Mouse (Mus musculus) embryonic facial prominence, embryonic 12.5 days (tissue): Measurements from ENCODE around the gene Nacc1. TPM values are rescaled to one million over a fixed set of nuclear protein-coding genes. Genes with fewer than 3 reads are reported as not detected.
"Not testable (repeated sequence)": the region's sequence is repeated elsewhere in the genome, so short reads cannot be mapped to it uniquely, and the experiment has no call there.

ENCODE experiments used
- ATAC-seq: fragments of 200-750 bp; cut with Nextera tagmentation; 2 replicates; pipeline ENCODE4 v1.8.0; 2017; ENCODE audit not compliant: insufficient number of reproducible peaks, insufficient read depth, low FRiP score, low TSS enrichment
- H3K27ac ChIP-seq: fragments of 300-500 bp; sonication (generic); 2 replicates; pipeline ENCODE4 v1.5.1; 2016; ENCODE audit warnings: mild to moderate bottlenecking
- H3K27me3 ChIP-seq: fragments of 300-500 bp; sonication (generic); 2 replicates; pipeline ENCODE4 v1.6.1; 2016; ENCODE audit warnings: mild to moderate bottlenecking, moderate library complexity
- H3K36me3 ChIP-seq: fragments of 300-500 bp; sonication (generic); 2 replicates; pipeline ENCODE4 v1.6.1; 2016; ENCODE audit warnings: mild to moderate bottlenecking
- H3K4me1 ChIP-seq: fragments of 300-500 bp; sonication (generic); 2 replicates; pipeline ENCODE4 v1.6.1; 2016
- H3K4me2 ChIP-seq: fragments of 300-500 bp; sonication (generic); replicated peaks from 2 replicates; pipeline ENCODE4 v1.6.1; 2016; ENCODE audit warnings: mild to moderate bottlenecking, moderate library complexity
- H3K4me3 ChIP-seq: fragments of 300-500 bp; sonication (generic); 2 replicates; pipeline ENCODE4 v1.5.1; 2016; ENCODE audit warnings: mild to moderate bottlenecking
- H3K9ac ChIP-seq: fragments of 300-500 bp; sonication (generic); 2 replicates; pipeline ENCODE4 v1.6.1; 2016; ENCODE audit warnings: mild to moderate bottlenecking, moderate library complexity
- H3K9me3 ChIP-seq: fragments of 300-500 bp; sonication (generic); 2 replicates; pipeline ENCODE4 v1.6.1; 2016; ENCODE audit warnings: mild to moderate bottlenecking, moderate library complexity
- WGBS: fragments of 180-500 bp; shearing (Covaris S2); methylation state at CpG from one replicate; pipeline ENCODE4 v1.1.7; 2016; 5-methylcytosine and 5-hydroxymethylcytosine counted together
- polyA plus RNA-seq: library from polyadenylated mRNA; unstranded; fragments of >200 nt; fragmentation: Nextera tagmentation; extraction: Ambion mirVana; gene quantifications from 2 replicates; pipeline ENCODE4 v1.2.1, GENCODE M21; 2016

Nacc1 gene
- polyA plus RNA-seq, 1 experiment from 2014 or later, result 20.8 TPM

DNA sequence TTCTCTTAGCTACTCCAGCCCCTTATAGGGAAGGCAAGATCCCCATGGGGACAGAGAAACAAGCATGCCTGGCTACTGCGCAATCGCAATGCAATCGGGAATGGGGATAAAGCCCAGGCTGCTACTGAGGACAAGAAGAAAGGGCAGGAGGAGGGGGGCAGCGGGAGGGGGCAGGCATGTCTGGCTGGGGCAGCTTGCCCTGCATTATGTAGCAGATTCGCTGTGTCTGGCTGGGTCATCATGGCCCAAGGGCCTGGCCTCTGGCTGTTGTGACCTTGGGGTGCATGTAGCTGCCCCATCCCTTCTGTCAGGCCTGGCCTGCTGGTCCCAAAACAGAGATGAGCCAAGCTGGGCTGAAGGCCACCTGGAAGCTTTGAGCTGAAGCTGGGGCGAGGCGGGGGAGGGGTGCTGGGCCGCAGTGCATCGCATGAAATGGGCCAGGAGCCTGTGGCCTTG, 52.8 kb downstream of the Nacc1 start:
- Histone ChIP-seq H3K36me3 (no peaks in the 10 kb centered on the region), H3K4me1 (peaks cover 30% of the 10 kb centered on the region), H3K9me3 (no peaks in the 10 kb centered on the region), H3K9ac (peak overlapping the region; percentile 51), H3K4me3 (no peak overlapping the region), H3K4me2 (no peak overlapping the region), H3K27me3 (no peaks in the 10 kb centered on the region), H3K27ac (peak overlapping the region; percentile 77)
- ATAC-seq, result no peak
- 45% methylated on average over 9 of the region's 9 CpGs for WGBS

GRCm38 (mm10) chr8:84633841-84634584, 53.6 kb downstream of the Nacc1 start:
- no peaks in the 10 kb centered on the region for H3K27me3 ChIP-seq
- 0 out of 2 replicates have a peak overlapping the region, but pooled peaks have one; percentile 77 for H3K27ac ChIP-seq
- H3K9ac ChIP-seq, result no peak overlapping the region
- no peak overlapping the region for H3K4me2 ChIP-seq
- peaks cover 30% of the 10 kb centered on the region for H3K4me1 ChIP-seq
- no peak for ATAC-seq
- H3K36me3 ChIP-seq, result no peaks in the 10 kb centered on the region
- WGBS, result 45% methylated on average over 10 of the region's 10 CpGs
- no peak overlapping the region for H3K4me3 ChIP-seq
- H3K9me3 ChIP-seq, result no peaks in the 10 kb centered on the region

DNA sequence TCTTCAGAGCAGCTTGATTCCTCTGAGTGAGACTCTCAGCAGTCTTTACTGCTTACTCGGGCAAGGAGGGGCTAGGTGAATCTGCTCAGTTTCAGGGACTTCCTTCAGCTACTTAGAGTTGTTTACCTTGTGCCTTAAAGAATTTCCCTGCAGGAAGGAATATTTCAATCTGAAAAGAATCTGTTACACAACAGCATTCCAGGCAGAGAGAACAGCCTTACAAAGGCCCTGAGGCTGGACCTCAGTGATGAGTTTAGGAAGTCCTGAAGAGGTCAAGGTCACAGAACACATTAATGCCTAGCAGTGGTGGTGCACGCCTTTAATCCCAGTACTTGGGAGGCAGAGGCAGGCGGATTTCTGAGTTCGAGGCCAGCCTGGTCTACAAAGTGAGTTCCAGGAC, 55.8 kb downstream of the Nacc1 start:
- H3K27ac ChIP-seq, result no peak overlapping the region
- no peak for ATAC-seq
- no peaks in the 10 kb centered on the region for H3K27me3 ChIP-seq
- H3K36me3 ChIP-seq, result no peaks in the 10 kb centered on the region
- no peak overlapping the region for H3K4me2 ChIP-seq
- H3K9ac ChIP-seq, result no peak overlapping the region
- peaks cover 20% of the 10 kb centered on the region for H3K4me1 ChIP-seq
- no peaks in the 10 kb centered on the region for H3K9me3 ChIP-seq
- WGBS, result 88% methylated on average over 4 of the region's 4 CpGs
- H3K4me3 ChIP-seq, result no peak overlapping the region

DNA sequence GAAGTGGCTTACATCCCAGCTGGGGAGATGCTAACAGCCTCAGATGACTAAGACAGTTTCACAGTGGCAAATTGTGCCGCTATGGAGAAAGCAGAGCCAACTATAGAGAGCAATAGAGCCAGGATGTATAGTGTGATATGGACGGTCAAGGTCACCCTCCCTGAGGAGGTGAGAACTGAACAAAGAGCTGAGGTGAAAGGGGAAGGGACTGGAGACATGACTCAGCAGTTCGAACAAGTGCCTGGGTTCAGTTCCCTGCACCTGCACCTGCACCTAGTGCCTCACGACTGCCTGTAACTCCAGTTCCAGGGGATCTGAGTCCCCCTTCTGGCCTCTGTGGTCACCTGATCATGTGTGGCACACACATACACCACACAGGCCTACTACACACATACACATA, 57.5 kb downstream of the Nacc1 start:
- 71% methylated on average over 4 of the region's 4 CpGs for WGBS
- H3K36me3 ChIP-seq, result no peaks in the 10 kb centered on the region

DNA sequence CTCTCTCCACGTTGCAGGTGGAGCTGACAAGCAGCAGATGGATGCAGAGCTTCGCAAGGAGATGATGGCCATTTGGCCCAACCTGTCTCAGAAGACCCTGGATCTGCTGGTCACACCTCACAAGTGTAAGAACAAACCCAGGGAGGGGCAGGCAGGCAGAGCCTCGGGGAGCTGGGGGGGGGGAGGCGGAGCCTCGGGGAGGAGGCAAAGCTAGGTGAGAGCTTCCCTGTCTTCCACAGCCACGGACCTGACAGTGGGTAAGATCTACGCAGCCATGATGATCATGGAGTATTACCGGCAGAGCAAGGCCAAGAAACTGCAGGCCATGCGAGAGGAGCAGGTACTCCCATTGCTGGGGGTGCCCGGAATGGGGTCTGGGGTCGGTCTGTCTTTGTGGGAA, 58.1 kb downstream of the Nacc1 start:
- Histone ChIP-seq H3K9me3 (no peaks in the 10 kb centered on the region), H3K4me2 (no peak overlapping the region), H3K9ac (no peak overlapping the region), H3K27ac (no peak overlapping the region), H3K36me3 (no peaks in the 10 kb centered on the region), H3K4me1 (peaks cover 2% of the 10 kb centered on the region; the same call in 1 of the 2 replicates), H3K4me3 (no peak overlapping the region), H3K27me3 (no peaks in the 10 kb centered on the region)
- ATAC-seq, result no peak
- 80% methylated on average over 11 of the region's 11 CpGs for WGBS

More for the DNA sequence above, 57.5 kb downstream of the Nacc1 start:
- Histone ChIP-seq H3K27me3 (no peaks in the 10 kb centered on the region), H3K4me1 (peaks cover 8% of the 10 kb centered on the region), H3K9ac (no peak overlapping the region), H3K27ac (no peak overlapping the region), H3K4me2 (no peak overlapping the region), H3K4me3 (no peak overlapping the region), H3K9me3 (no peaks in the 10 kb centered on the region)
- ATAC-seq, result no peak

- not testable (repeated sequence) for ATAC-seq, H3K4me2 ChIP-seq, H3K4me3 ChIP-seq, H3K27ac ChIP-seq, H3K4me1 ChIP-seq, H3K27me3 ChIP-seq, H3K9me3 ChIP-seq, H3K9ac ChIP-seq, H3K36me3 ChIP-seq
- 76% methylated on average over 4 of the region's 4 CpGs for WGBS
Measured at GRCm38 (mm10) chr8:84623425-84623824, 64.2 kb downstream of the Nacc1 start.

- H3K9ac ChIP-seq, result no peak overlapping the region
- H3K4me2 ChIP-seq, result no peak overlapping the region
- H3K9me3 ChIP-seq, result no peaks in the 10 kb centered on the region
- no peaks in the 10 kb centered on the region for H3K36me3 ChIP-seq
- no peak overlapping the region for H3K4me3 ChIP-seq
- H3K27me3 ChIP-seq, result peaks cover 12% of the 10 kb centered on the region; the same call in 1 of the 2 replicates
- ATAC-seq, result no peak
- peaks cover 11% of the 10 kb centered on the region for H3K4me1 ChIP-seq
- 74% methylated on average over 8 of the region's 8 CpGs for WGBS
- H3K27ac ChIP-seq, result no peak overlapping the region
Measured at GRCm38 (mm10) chr8:84621102-84621625, 66.5 kb downstream of the Nacc1 start.

Other genes with a start within 250 kb of the Nacc1 start
- gene Ier2, start 25.0 kb downstream of the Nacc1 start, polyA plus RNA-seq, result 94.5 and 97.0 TPM in 2 replicates
- 71.2 and 73.6 TPM in 2 replicates for gene Trmt1, start 1.6 kb downstream of the Nacc1 start, polyA plus RNA-seq
- 4.9 and 5.0 TPM in 2 replicates for gene Lyl1, start 13.6 kb upstream of the Nacc1 start, polyA plus RNA-seq
- gene G430095P16Rik, start 35.1 kb upstream of the Nacc1 start, polyA plus RNA-seq, result 7.1 and 7.4 TPM in 2 replicates
- gene Nfix, start 112.5 kb upstream of the Nacc1 start, polyA plus RNA-seq, result 18.4 and 21.2 TPM in 2 replicates
- 5.3 and 5.5 TPM in 2 replicates for gene Dand5, start 135.0 kb upstream of the Nacc1 start, polyA plus RNA-seq
- gene Gadd45gip1, start 143.7 kb upstream of the Nacc1 start, polyA plus RNA-seq, result 46.7 and 46.8 TPM in 2 replicates
- 96.0 TPM in 2 replicates for gene Rad23a, start 152.8 kb upstream of the Nacc1 start, polyA plus RNA-seq
- gene Calr, start 159.1 kb upstream of the Nacc1 start, polyA plus RNA-seq, result 919 and 944 TPM in 2 replicates
- gene Farsa, start 169.1 kb upstream of the Nacc1 start, polyA plus RNA-seq, result 106 and 108 TPM in 2 replicates
- 84.1 and 91.7 TPM in 2 replicates for gene Syce2, start 184.2 kb upstream of the Nacc1 start, polyA plus RNA-seq
- gene Gcdh, start 206.1 kb upstream of the Nacc1 start, polyA plus RNA-seq, result 44.3 and 45.2 TPM in 2 replicates
- 4.7 and 5.4 TPM in 2 replicates for gene Klf1, start 214.1 kb upstream of the Nacc1 start, polyA plus RNA-seq
- 14.8 and 15.4 TPM in 2 replicates for gene Dnase2a, start 220.7 kb upstream of the Nacc1 start, polyA plus RNA-seq
- 5.3 and 5.7 TPM in 2 replicates for gene Mast1, start 249.5 kb upstream of the Nacc1 start, polyA plus RNA-seq